Mouse (Mus musculus): ENCODE measurements at regions not wholly inside any gene's neighbourhood (a gene's known extent, or its start where the extent isn't known, plus 50 kb on each side); places are given as distances from the start of the nearest gene placed in this dataset.
A peak's percentile ranks its signal among the peaks of the same experiment; 100 is the strongest.

GRCm38 (mm10) chr10:8072463-8072862, 116.4 kb upstream of the Tab2 start:
- no peak for DNase-seq (ENCODE audit: low spot score in 2 of 2)

GRCm38 (mm10) chr10:8071858-8072257, 115.8 kb upstream of the Tab2 start:
- DNase-seq (ENCODE audit: low spot score in 2 of 2) = no peak

GRCm38 (mm10) chr10:8070472-8070871, 114.4 kb upstream of the Tab2 start:
- no peak for DNase-seq (ENCODE audit: low spot score in 2 of 2)

GRCm38 (mm10) chr10:8066926-8067325, 110.9 kb upstream of the Tab2 start:
- DNase-seq (ENCODE audit: low spot score in 2 of 2) = no peak

- no peak for DNase-seq (ENCODE audit: low spot score in 2 of 2)
Measured at GRCm38 (mm10) chr10:8065746-8066145, 109.7 kb upstream of the Tab2 start.

- DNase-seq (ENCODE audit: low spot score in 2 of 2) = no peak
Measured at GRCm38 (mm10) chr10:8064281-8064680, 108.3 kb upstream of the Tab2 start.

GRCm38 (mm10) chr10:8063458-8064090, 107.5 kb upstream of the Tab2 start:
- no peak for DNase-seq (ENCODE audit: low spot score in 2 of 2)

- DNase-seq (ENCODE audit: low spot score in 2 of 2) = no peak
Measured at GRCm38 (mm10) chr10:8060987-8061386, 105.0 kb upstream of the Tab2 start.

GRCm38 (mm10) chr10:8059769-8060168, 103.7 kb upstream of the Tab2 start:
- no peak for DNase-seq (ENCODE audit: low spot score in 2 of 2)

GRCm38 (mm10) chr10:8057855-8058254, 101.8 kb upstream of the Tab2 start:
- DNase-seq (ENCODE audit: low spot score in 2 of 2) = no peak

- DNase-seq (ENCODE audit: low spot score in 2 of 2) = no peak
Measured at GRCm38 (mm10) chr10:8055293-8055692, 99.3 kb upstream of the Tab2 start.

- no peak for DNase-seq (ENCODE audit: low spot score in 2 of 2)
Measured at GRCm38 (mm10) chr10:8043416-8044163, 87.6 kb upstream of the Tab2 start.

GRCm38 (mm10) chr10:8042306-8042705, 86.3 kb upstream of the Tab2 start:
- no peak for DNase-seq (ENCODE audit: low spot score in 2 of 2)

GRCm38 (mm10) chr10:8041790-8042189, 85.8 kb upstream of the Tab2 start:
- no peak for DNase-seq (ENCODE audit: low spot score in 2 of 2)

GRCm38 (mm10) chr10:8037986-8038631, 82.1 kb upstream of the Tab2 start:
- DNase-seq (ENCODE audit: low spot score in 2 of 2) = peak in 1 of 2 experiments; percentile 15

- DNase-seq (ENCODE audit: low spot score in 2 of 2) = no peak
Measured at GRCm38 (mm10) chr10:8036293-8036692, 80.3 kb upstream of the Tab2 start.

GRCm38 (mm10) chr10:8035310-8035709, 79.3 kb upstream of the Tab2 start:
- peak in 1 of 2 experiments; percentile 8 for DNase-seq (ENCODE audit: low spot score in 2 of 2)

GRCm38 (mm10) chr10:8032203-8032602, 76.2 kb upstream of the Tab2 start:
- DNase-seq (ENCODE audit: low spot score in 2 of 2) = no peak

- DNase-seq (ENCODE audit: low spot score in 2 of 2) = no peak
Measured at GRCm38 (mm10) chr10:8028840-8029239, 72.8 kb upstream of the Tab2 start.

GRCm38 (mm10) chr10:8027023-8027422, 71.0 kb upstream of the Tab2 start:
- DNase-seq (ENCODE audit: low spot score in 2 of 2) = no peak

GRCm38 (mm10) chr10:8023741-8024140, 67.7 kb upstream of the Tab2 start:
- DNase-seq (ENCODE audit: low spot score in 2 of 2) = no peak

GRCm38 (mm10) chr10:8021971-8022370, 65.9 kb upstream of the Tab2 start:
- no peak for DNase-seq (ENCODE audit: low spot score in 2 of 2)

Data from right cerebral cortex, adult 2 months (tissue).